Mouse (Mus musculus) 3134 (cell line): Measurements from ENCODE around the gene Sf1.
A peak's percentile ranks its signal among the peaks of the same experiment; 100 is the strongest.

Experiments
- DNase-seq: peaks from one replicate; pipeline ENCODE4 v3.0.0-alpha.2; 2011; ENCODE audit warnings: low spot score; ENCODE audit not compliant: insufficient read length; ENCODE audit errors: extremely low read depth

The Sf1 gene

DNA sequence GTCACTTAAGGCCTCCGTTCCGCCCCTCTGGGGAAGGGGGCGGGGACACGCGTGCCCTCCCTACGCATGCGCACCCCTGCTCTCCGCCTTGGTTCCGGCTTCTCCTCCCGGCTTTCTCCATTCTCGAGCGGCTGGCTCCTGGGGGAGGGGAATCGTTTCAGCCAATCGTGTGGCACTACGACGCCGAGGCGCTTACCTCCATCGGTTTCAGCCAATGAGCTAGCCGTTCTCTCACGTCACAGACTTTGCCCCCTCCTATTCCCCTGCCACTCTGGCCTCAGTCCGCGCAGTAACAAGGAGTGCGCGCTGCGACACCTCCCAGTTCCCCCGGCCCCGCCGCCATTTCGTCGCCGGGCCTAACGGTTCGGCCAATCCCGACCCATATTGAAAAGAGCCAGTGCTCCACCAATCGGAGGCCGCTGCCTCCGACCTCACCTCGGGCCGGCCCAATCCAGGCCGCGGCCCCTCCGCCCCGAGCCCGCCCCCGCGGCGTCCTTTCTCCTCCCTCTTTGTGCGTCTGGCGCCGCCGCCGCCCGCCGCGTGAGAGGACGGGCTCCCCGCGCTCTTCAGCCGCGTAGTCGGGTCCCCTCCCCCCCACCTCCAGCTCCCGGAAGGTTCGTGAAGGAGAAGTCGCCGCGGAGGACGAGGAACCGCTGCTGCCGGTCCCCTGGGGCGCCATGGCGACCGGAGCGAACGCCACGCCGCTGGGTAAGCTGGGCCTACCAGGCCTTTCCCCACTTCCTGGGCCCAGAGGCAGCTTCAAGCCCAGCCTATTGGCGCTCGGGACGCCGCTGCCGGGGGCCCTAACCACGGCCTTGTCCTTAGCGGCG lies at the start of gene Sf1:
Gene Sf1, plus strand, starts transcription at position 280 of the 830 bp plus-strand sequence.
- DNase-seq, result peak; percentile 100

DNA sequence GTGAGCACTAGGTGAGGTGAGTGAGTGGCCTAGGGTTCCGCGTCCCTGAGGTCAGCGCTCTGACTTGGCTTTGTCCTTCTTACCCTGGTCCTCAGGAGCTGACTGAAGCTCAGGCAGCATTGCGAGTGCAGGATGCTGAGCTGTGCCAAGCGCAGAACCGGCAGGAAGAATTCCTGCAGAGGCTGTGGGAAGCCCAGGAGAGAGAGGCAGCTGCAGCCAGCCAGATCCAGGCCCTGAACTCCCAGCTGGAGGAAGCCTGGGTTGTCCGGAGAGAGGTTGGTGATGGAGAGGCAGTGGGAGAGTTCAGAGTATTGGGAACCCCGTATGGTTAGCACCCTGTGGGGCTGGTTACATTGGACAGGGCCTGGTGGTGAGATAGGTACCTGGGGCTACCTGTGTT lies 49.7 kb upstream of the Sf1 start:
- no peak for DNase-seq

DNA sequence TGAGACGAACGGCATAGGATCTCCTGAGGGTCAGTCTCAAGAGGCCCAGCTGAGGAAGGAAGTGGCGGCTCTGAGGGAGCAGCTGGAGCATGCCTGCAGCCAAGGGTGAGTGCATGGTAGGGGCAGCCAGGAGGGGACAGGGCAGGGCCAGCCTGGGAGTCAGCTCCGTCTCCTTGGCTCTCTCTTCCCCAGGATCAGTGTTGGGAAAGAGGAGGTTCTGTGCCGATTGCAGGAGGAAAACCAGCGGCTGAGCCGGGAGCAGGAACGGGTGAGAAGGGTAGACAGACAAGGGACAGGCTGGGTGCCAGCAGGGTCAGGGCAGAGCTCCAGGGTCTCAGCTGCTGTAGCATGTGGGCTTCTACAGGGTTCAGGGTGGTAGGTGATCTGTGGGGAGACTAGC lies 49.0 kb upstream of the Sf1 start:
- DNase-seq, result no peak

DNA sequence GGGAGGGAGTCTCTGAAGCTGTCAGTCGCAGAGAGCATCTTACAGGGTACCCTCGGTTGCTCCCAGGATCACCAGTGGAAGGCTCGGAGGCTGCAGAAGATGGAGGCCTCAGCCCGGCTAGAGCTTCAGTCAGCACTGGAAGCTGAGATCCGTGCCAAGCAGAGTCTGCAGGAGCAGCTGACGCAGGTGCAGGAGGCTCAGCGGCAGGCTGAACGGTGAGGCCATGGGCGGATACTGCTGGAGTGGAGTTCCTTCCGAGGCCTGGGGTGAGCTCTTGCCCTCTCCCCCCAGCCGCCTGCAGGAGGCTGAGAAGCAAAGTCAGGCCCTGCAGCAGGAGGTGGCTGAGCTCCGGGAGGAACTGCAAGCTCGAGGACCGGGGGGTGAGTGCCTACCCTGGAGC lies 47.9 kb upstream of the Sf1 start:
- no peak for DNase-seq

DNA sequence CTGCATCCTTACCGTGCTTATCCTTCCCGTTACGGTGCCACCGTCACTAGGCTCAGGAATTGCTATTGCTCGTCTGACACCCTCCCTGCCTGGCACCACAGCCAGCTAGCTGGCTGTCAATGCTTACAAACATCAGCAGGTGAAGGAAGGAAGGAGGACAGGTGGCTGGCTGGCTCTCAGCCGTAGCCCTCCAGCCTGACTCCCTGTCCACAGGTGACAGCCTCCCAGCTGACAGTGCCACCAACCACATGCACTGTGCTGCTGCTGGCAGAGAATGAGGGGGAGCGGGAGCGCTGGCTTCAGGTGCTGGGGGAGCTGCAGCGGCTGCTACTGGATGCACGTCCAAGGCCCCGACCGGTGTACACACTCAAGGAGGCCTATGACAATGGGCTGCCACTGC lies 45.3 kb upstream of the Sf1 start:
- no peak for DNase-seq

DNA sequence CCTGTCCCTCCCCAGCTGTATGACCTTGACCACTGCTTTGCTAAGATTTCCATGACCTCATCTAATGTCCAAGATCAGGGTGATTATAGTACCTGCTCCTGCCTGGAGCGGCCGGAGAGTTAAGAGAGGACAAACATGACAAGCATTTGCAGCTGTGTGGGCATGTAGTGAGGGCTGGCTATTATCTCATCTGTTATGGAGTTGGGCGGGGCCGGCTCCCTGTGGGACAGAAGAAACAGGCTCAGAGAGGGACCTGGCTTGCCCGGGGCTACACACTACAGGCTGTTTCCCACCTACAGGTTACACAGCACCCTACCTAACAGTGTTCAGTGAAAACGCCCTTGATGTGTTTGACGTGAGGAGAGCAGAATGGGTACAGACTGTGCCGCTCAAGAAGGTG lies 42.1 kb upstream of the Sf1 start:
- DNase-seq, result no peak

DNA sequence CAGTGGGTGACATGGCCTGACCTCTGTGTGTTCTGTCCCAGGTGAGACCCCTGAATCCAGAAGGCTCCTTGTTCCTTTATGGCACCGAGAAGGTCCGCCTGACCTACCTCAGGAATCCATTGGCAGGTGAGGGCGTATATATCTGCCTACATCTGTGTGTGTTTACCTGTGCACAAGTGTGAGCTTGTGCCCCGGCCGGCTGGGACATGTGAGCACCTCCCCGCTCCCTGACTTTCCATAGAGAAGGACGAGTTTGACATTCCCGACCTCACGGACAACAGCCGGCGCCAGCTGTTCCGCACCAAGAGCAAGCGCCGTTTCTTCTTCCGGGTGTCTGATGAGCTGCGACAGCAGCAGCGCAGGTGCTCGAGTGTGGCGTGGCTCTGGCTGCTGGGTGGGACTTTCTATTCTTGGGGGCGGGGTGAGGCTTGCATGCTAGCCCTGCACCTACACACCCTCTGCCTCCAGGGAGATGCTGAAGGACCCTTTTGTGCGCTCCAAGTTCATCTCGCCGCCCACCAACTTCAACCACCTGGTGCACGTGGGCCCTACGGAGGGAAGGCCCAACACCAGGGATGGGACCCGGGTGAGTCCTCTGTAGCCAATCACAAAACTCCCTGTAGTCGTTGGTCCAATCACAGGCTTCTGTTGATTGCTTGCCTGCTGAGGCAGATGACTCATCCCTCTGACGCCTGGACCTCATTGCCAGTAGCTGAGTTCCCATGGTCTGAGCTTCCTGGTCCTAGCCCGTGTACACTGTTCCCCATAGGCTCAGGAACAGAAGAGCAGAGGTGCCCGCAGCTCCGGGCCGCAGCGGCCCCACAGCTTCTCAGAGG lies 41.5 kb upstream of the Sf1 start:
- DNase-seq, result peak; percentile 76

DNA sequence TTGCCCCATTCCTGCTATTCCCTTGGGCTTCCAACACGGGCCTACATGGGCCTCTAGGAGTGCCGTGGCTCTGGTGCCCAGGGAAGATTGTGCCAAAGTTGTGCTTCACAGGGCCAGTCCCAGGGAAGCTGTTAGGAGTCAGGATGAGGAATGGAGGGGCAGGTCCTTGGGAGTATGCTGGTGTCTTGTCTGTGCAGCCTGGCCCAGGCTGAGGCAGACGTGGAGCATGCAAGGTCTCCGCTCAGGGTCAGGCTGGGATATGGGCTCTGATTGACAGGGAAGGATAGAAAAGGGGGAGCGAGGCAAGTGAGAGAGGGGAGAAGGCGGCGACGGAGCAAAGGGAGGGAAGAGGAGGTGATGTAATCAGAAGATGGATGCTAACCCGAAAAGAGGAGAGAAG lies 38.7 kb upstream of the Sf1 start:
- DNase-seq, result no peak

DNA sequence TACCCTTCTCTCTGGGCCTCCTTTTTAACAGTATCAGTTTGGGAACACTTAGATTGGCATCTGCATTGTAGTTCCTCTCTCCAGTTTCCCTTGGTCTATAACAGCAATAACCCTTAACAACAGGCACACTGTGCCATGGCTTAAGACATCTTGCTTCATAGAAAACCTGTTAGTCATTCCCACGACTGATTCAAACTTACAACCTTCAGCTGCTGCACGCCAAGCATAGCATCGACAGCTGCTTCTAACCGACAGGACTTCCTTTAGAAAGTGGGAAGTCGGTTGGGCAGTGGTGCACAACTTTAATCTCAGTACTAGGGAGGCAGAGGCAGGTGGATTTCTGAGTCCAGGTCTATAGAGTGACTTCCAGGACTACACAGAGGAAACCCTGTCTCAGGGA lies 32.3 kb upstream of the Sf1 start:
- no peak for DNase-seq

DNA sequence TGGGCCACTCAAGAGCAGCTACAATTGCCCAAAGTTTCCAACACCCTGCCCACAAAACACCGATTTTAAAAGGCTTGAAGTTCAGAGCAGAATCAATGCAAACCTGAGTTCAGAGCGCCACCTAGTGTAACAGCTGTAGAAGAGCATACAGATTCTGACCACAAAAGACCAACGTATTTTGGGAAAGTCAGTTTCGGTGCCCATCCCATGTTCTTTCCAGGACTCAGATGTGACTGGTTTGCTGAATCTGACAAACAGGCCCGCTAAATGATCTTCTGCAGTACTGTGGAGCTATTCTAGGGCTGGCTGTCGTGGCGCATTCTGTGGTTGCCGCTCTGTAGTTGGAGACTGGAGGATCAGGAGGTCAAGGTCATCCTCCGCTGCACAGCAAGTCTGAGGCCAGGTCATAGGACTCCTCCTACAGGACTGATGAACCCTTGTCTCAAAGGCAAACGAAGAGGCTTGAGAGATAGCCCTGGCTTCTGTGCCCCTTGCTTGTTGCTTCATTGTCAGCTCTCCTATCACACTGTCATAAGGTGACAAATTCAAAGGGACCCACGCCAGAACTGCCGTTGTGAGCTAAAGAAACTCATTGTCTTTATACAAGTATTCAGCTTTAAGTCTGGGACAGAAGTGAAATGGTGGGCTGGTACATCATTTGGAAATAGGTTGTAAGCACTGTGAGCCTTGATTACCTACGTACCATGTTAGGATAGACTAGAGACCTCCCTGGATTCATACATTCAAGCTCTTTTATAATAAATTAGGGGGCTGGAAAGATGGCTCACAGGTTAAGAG lies 31.6 kb upstream of the Sf1 start:
- DNase-seq, result peak; percentile 53

DNA sequence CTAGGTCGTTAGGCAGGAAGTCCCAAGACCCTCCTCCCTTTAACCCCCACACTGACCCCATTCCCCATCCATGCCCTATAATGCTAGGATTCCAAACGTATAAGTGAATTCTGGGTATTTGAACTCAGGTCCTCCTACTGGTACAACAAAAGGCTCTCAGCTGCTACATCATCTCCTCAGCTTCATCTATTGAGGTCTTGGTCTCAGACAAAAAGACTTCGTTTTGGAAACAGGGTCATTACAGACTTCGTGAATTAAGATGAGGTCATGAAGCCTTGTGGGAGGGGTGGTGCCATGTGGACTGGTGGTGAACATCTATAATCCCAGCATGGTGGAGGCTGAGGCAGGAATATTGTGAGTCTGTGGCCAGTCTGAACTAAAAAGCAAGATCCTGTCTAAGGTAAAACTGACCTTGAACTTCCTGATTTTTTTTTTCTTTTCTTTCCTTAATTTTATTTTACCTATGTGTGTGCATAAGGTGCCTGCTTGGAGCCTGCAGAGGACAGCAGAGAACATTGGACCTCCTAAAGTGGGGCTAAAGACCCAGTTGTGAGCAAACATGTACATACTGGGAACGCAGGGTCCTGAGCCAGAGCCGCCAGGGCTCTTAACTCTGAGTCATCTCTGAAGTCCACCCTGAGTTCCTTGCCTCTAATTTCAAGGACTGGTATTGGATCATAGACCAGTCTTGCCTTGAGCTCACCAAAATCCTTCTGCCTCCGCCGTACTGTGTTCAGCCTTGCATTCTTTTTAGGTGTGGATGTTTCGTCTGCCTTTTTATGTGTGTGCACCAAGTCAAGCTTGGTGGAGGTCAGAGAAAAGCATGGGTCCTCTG lies 29.5 kb upstream of the Sf1 start:
- no peak for DNase-seq

DNA sequence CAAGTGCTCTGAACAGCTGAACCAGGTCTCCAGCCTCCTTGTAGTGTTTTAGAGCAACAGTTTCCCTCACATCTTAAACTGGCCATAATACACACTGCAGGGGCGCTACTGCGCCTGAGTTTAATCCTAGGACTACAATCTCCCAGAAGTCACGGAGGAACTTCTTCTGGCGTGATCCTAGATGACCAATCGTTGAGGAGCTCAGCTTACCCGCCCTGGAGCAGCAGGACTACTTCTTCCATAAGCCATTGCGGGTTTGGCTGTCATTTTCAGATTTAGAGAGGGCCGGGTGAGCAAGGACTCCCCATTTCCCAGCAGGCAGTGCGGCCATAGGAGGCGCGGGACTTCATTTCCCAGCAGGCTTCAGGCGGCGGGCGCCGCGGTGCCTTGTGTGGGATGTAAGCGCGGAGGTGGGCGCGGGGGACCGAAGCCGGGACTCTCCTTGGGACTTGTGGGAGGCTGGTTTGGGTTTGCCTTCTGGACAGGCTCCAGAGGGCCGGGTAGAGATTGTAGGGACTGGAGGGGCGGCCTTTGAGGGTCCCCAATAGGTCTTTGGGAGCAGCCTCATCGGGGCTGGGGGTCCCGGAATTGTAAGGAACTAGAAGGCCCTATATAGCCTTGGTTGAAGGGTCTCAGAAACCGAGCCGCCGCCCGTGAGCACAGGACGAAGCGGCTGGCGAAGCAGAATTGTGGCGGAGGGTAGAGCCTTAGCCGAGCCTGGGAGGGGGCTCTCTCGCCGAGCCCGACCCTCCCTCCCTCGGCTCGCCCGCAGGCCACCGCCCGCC lies 28.6 kb upstream of the Sf1 start, which contains the start of gene Men1:
Gene Men1, plus strand, starts transcription at position 307 of the 785 bp plus-strand sequence.
- DNase-seq, result peak; percentile 87

DNA sequence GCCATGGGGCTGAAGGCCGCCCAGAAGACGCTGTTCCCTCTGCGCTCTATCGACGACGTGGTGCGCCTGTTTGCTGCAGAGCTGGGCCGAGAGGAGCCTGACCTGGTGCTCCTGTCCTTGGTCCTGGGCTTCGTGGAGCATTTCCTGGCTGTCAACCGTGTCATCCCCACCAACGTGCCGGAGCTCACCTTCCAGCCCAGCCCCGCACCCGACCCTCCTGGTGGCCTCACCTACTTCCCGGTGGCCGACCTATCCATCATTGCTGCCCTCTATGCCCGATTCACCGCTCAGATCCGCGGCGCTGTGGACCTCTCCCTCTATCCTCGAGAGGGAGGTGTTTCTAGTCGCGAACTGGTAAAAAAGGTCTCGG lies 28.0 kb upstream of the Sf1 start:
- peak; percentile 44 for DNase-seq

DNA sequence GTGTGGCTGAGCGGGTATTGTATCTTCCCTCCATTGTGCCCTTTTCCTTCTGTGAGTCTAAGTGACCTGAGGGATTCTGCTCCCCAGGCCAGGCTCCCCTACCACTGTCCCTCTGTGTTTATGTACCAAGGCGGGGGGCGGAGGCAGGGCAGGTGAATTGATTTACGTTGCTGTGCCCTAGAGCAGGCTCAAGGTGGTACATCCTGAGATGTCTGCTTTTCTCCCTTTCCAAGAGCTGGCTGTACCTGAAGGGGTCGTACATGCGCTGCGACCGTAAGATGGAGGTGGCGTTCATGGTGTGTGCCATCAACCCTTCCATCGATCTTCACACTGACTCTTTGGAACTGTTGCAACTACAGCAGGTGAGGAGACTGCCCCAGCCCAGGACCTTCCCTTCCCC lies 26.6 kb upstream of the Sf1 start:
- no peak for DNase-seq

DNA sequence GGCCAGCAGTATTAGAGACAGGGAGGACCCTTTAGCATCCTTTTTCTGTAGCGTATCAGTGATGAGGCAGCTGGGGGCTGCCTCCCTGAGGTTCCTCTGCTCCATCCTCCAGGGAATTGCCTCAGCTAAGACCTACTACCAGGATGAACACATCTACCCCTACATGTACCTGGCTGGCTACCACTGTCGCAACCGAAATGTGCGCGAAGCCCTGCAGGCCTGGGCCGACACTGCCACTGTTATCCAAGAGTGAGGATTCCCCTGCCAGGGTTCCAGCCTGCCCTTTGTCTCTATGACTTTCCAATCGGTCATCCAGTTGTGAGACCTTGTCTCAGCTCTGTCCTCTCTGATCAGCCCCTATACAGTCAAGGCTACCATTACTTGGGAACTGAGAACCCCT lies 25.3 kb upstream of the Sf1 start:
- DNase-seq, result no peak

DNA sequence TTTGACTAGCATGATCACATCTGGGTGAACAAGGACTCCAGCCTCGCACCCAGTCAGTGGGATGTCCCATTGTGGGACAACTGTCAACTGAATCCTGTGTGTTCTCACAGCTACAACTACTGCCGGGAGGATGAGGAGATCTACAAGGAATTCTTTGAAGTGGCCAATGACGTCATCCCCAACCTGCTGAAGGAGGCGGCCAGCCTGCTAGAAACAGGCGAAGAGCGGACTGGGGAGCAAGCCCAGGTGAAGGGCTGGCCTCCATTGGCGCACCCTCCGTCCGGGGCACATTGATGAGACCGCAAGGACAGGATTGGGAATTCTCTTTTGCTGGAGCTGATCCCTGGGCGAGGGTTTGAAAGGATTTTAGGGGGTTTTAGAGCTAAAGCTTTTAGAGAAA lies 24.8 kb upstream of the Sf1 start:
- no peak for DNase-seq

DNA sequence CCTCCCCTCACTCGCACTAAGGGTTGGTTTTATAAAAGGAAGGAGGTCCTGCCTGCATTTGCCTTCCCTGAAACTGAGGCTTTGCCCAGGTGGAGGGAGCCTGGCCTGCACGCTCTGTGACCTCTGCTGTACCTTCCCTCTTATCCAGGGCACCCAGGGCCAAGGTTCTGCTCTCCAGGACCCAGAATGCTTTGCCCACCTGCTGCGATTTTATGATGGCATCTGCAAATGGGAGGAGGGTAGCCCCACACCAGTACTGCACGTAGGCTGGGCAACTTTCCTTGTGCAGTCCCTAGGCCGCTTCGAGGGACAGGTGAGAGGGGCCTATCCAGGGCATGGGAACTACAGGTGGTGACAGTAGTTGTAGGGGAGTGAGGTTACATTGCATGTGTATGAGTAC lies 24.3 kb upstream of the Sf1 start:
- DNase-seq, result no peak

DNA sequence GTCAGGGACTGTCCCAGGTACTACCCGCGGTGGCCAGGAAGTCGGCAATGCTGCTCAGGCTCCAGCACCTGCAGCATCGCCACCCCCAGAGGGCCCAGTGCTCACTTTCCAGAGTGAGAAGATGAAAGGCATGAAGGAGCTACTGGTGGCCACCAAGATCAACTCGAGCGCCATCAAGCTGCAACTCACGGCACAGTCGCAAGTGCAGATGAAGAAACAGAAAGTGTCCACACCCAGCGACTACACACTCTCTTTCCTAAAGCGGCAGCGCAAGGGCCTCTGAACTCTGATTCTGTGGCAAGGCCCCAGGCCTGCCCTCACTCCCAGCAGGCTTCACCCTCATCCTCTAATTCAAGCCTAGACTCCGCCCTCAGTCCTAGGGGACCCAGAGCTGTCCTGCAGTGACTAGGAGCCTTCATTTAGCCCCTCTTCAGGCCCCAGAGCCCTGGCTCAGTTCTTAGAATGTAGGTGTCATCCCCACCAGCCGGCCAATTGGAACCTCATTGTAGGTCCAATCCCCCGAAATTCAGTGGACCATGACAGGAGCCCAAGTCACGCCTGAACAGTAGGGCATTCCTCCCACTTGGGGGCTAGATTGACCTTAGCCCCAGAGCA lies 23.5 kb upstream of the Sf1 start:
- DNase-seq, result no peak
